Mouse (Mus musculus): ENCODE measurements around the gene Treml1. TPM values are rescaled to one million over a fixed set of nuclear protein-coding genes. Genes with fewer than 3 reads are reported as not detected.

Gene Treml1
- polyA plus RNA-seq, 1 experiment from 2014 or later: 0.39 TPM

DNA sequence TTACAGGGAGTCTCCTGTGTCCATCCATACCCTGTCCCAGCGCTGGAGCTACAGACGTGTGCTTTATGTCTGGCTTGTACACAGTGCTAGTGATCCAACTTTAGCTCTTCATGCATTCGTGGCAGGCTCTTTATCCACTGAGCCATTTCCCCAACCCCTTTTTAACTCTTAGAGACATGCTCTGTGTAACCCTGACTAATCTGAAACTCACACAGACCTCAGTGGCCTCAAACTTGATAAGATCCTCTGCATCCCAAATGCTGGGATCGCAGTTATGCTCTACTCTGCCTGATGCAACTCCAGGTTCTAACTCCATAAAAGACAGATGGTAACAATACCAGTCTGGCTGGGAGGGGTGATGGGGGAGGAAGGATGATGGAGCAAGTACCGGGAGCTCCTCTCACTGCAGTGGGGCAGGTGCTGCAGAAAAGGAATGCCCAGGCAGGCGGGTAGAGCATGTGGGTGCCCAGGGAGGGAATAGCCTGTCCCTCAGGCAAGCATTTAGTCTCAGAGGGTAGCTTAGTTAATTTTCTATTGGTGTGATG is 3.8 kb downstream of the Treml1 start:
- no peak overlapping the region for H3K9ac ChIP-seq (ENCODE audit: low read depth, low read length)
- 78% methylated on average over 6 of the region's 6 CpGs for WGBS
- no peaks in the 10 kb centered on the region for H3K9me3 ChIP-seq (replicated peaks; ENCODE audit: control insufficient read depth, low read length, poor library complexity, severe bottlenecking)

DNA sequence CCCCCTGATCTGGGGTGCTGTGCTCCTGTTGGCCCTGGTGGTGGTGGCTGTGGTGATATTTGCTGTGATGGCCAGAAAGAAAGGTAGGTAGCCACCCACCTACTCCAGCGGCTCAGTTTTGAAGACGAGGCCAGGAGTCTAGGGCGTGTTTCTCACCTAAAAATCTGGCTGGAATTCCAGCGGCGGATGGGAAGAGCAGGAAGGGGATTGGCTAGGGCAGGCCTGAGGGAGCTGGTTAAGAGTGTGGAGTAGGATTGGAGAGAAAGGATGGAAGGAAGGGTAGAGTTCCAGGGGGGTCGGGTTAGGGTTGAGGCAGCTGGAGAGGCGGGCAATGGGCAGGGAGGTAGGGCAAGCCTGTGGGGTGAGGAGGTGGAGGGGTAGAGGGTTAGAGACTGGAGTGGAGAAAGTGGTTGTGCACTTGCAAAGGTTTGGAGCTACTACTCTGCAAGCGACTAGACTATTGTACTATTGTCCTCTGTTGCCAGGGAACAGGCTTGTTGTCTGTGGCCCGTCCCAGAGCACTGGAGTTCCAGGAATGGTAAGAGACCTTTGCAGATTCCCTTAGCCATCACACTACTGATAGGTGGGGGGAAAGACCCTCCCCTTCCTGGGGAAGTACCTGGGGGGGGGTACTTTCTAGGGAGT is 5.9 kb downstream of the Treml1 start:
- Histone ChIP-seq H3K9me3 (replicated peaks; ENCODE audit: control insufficient read depth, low read length, poor library complexity, severe bottlenecking) (no peaks in the 10 kb centered on the region), H3K4me2 (ENCODE audit: low read length) (no peak overlapping the region), H3K27me3 (ENCODE audit: control insufficient read depth, insufficient read depth, low read depth, low read length) (no peaks in the 10 kb centered on the region), H3K4me1 (ENCODE audit: control insufficient read depth, insufficient read depth, low read length) (no peaks in the 10 kb centered on the region), H3K36me3 (ENCODE audit: control insufficient read depth, insufficient read depth, low read length) (no peaks in the 10 kb centered on the region), H3K4me3 (ENCODE audit: low read depth, low read length) (no peak overlapping the region), H3K27ac (ENCODE audit: low read length) (no peak overlapping the region), H3K9ac (ENCODE audit: low read depth, low read length) (no peak overlapping the region)
- 74% methylated on average over 9 of the region's 9 CpGs for WGBS
- ATAC-seq: no peak

More for the DNA sequence above, 3.8 kb downstream of the Treml1 start:
- H3K36me3 ChIP-seq (ENCODE audit: control insufficient read depth, insufficient read depth, low read length): no peaks in the 10 kb centered on the region
- ATAC-seq: no peak; the same call in 1 of the 2 replicates
- no peak overlapping the region for H3K4me3 ChIP-seq (ENCODE audit: low read depth, low read length)
- H3K4me1 ChIP-seq (ENCODE audit: control insufficient read depth, insufficient read depth, low read length): no peaks in the 10 kb centered on the region
- no peak overlapping the region for H3K4me2 ChIP-seq (ENCODE audit: low read length)
- H3K27me3 ChIP-seq (ENCODE audit: control insufficient read depth, insufficient read depth, low read depth, low read length): no peaks in the 10 kb centered on the region
- H3K27ac ChIP-seq (ENCODE audit: low read length): no peak overlapping the region

DNA sequence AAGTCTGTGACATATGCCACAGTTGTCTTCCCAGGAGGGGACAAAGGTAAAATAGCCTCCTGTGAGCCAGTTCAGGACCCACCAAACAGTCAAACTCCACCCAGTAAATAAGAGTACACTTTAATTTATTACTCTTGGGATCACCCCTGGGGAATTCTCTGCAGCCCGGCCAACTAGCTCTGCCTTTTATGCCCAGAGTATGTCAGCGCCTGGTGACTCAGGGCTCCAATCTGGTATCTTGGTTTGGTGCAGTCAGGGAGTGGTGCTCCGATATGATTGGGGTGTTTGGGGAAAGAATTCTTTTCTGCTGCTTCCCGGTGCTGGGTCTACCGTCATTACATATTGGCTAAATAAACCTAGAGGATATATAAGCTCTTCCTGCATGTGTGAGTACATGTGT is 7.1 kb downstream of the Treml1 start:
- no peak overlapping the region for H3K4me2 ChIP-seq (ENCODE audit: low read length)
- no peak for ATAC-seq
- H3K4me1 ChIP-seq (ENCODE audit: control insufficient read depth, insufficient read depth, low read length): no peaks in the 10 kb centered on the region
- no peaks in the 10 kb centered on the region for H3K9me3 ChIP-seq (replicated peaks; ENCODE audit: control insufficient read depth, low read length, poor library complexity, severe bottlenecking)
- no peak overlapping the region for H3K27ac ChIP-seq (ENCODE audit: low read length)
- no peak overlapping the region for H3K9ac ChIP-seq (ENCODE audit: low read depth, low read length)
- no peaks in the 10 kb centered on the region for H3K36me3 ChIP-seq (ENCODE audit: control insufficient read depth, insufficient read depth, low read length)
- 91% methylated on average over 5 of the region's 5 CpGs for WGBS
- H3K4me3 ChIP-seq (ENCODE audit: low read depth, low read length): no peak overlapping the region
- H3K27me3 ChIP-seq (ENCODE audit: control insufficient read depth, insufficient read depth, low read depth, low read length): no peaks in the 10 kb centered on the region

- Histone ChIP-seq H3K4me2 (ENCODE audit: low read length) (no peak overlapping the region), H3K36me3 (ENCODE audit: control insufficient read depth, insufficient read depth, low read length) (no peaks in the 10 kb centered on the region), H3K9ac (ENCODE audit: low read depth, low read length) (no peak overlapping the region), H3K27me3 (ENCODE audit: control insufficient read depth, insufficient read depth, low read depth, low read length) (no peaks in the 10 kb centered on the region), H3K9me3 (replicated peaks; ENCODE audit: control insufficient read depth, low read length, poor library complexity, severe bottlenecking) (no peaks in the 10 kb centered on the region), H3K4me1 (ENCODE audit: control insufficient read depth, insufficient read depth, low read length) (no peaks in the 10 kb centered on the region), H3K4me3 (ENCODE audit: low read depth, low read length) (no peak overlapping the region), H3K27ac (ENCODE audit: low read length) (no peak overlapping the region)
- no peak for ATAC-seq
Observed at GRCm38 (mm10) chr17:48371621-48372020, 11.9 kb downstream of the Treml1 start.

GRCm38 (mm10) chr17:48372987-48373386 is 13.3 kb downstream of the Treml1 start:
- no peaks in the 10 kb centered on the region for H3K4me1 ChIP-seq (ENCODE audit: control insufficient read depth, insufficient read depth, low read length)
- H3K4me2 ChIP-seq (ENCODE audit: low read length): no peak overlapping the region
- no peak overlapping the region for H3K9ac ChIP-seq (ENCODE audit: low read depth, low read length)
- H3K27me3 ChIP-seq (ENCODE audit: control insufficient read depth, insufficient read depth, low read depth, low read length): no peaks in the 10 kb centered on the region
- no peak overlapping the region for H3K27ac ChIP-seq (ENCODE audit: low read length)
- no peaks in the 10 kb centered on the region for H3K36me3 ChIP-seq (ENCODE audit: control insufficient read depth, insufficient read depth, low read length)
- H3K9me3 ChIP-seq (replicated peaks; ENCODE audit: control insufficient read depth, low read length, poor library complexity, severe bottlenecking): no peaks in the 10 kb centered on the region
- no peak for ATAC-seq
- 81% methylated on average over 8 of the region's 8 CpGs for WGBS
- H3K4me3 ChIP-seq (ENCODE audit: low read depth, low read length): no peak overlapping the region

DNA sequence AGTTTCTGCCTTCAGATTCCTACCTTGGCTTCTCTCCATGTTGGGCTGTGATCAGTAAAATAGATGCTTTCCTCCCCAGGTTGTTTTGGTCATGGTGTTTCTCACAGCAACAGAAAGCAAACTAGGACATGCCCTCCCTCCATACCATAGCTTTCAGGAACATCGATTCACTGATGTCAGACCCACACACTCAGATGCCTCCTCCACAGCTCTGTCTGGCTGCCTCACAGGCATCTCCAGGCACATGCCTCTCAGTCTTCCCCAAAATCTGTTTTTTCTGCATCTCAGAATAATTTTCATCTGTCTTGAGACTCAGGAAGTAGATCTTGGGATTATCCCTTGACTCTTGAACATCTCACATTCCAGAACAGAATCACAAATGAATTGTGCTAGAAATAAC is 16.4 kb downstream of the Treml1 start:
- Histone ChIP-seq H3K27ac (ENCODE audit: low read length) (no peak overlapping the region), H3K9ac (ENCODE audit: low read depth, low read length) (no peak overlapping the region), H3K36me3 (ENCODE audit: control insufficient read depth, insufficient read depth, low read length) (no peaks in the 10 kb centered on the region), H3K27me3 (ENCODE audit: control insufficient read depth, insufficient read depth, low read depth, low read length) (no peaks in the 10 kb centered on the region), H3K4me2 (ENCODE audit: low read length) (no peak overlapping the region), H3K4me1 (ENCODE audit: control insufficient read depth, insufficient read depth, low read length) (no peaks in the 10 kb centered on the region), H3K9me3 (replicated peaks; ENCODE audit: control insufficient read depth, low read length, poor library complexity, severe bottlenecking) (no peaks in the 10 kb centered on the region), H3K4me3 (ENCODE audit: low read depth, low read length) (no peak overlapping the region)
- no peak for ATAC-seq
- WGBS: 97% methylated on average over 1 of the region's 1 CpGs

GRCm38 (mm10) chr17:48379050-48379449 is 19.3 kb downstream of the Treml1 start:
- no peak overlapping the region for H3K4me2 ChIP-seq (ENCODE audit: low read length)
- H3K4me3 ChIP-seq (ENCODE audit: low read depth, low read length): no peak overlapping the region
- ATAC-seq: no peak
- no peaks in the 10 kb centered on the region for H3K36me3 ChIP-seq (ENCODE audit: control insufficient read depth, insufficient read depth, low read length)
- no peaks in the 10 kb centered on the region for H3K4me1 ChIP-seq (ENCODE audit: control insufficient read depth, insufficient read depth, low read length)
- H3K9ac ChIP-seq (ENCODE audit: low read depth, low read length): no peak overlapping the region
- H3K27me3 ChIP-seq (ENCODE audit: control insufficient read depth, insufficient read depth, low read depth, low read length): no peaks in the 10 kb centered on the region
- H3K9me3 ChIP-seq (replicated peaks; ENCODE audit: control insufficient read depth, low read length, poor library complexity, severe bottlenecking): no peaks in the 10 kb centered on the region
- H3K27ac ChIP-seq (ENCODE audit: low read length): no peak overlapping the region

- H3K27ac ChIP-seq (ENCODE audit: low read length): no peak overlapping the region
- no peaks in the 10 kb centered on the region for H3K9me3 ChIP-seq (replicated peaks; ENCODE audit: control insufficient read depth, low read length, poor library complexity, severe bottlenecking)
- H3K9ac ChIP-seq (ENCODE audit: low read depth, low read length): no peak overlapping the region
- WGBS: 83% methylated on average over 2 of the region's 2 CpGs
- peaks cover 20% of the 10 kb centered on the region for H3K36me3 ChIP-seq (ENCODE audit: control insufficient read depth, insufficient read depth, low read length)
- ATAC-seq: no peak
- no peak overlapping the region for H3K4me3 ChIP-seq (ENCODE audit: low read depth, low read length)
- H3K4me2 ChIP-seq (ENCODE audit: low read length): no peak overlapping the region
- H3K4me1 ChIP-seq (ENCODE audit: control insufficient read depth, insufficient read depth, low read length): no peaks in the 10 kb centered on the region
- H3K27me3 ChIP-seq (ENCODE audit: control insufficient read depth, insufficient read depth, low read depth, low read length): no peaks in the 10 kb centered on the region
Observed at GRCm38 (mm10) chr17:48385786-48386461, 26.2 kb downstream of the Treml1 start.

DNA sequence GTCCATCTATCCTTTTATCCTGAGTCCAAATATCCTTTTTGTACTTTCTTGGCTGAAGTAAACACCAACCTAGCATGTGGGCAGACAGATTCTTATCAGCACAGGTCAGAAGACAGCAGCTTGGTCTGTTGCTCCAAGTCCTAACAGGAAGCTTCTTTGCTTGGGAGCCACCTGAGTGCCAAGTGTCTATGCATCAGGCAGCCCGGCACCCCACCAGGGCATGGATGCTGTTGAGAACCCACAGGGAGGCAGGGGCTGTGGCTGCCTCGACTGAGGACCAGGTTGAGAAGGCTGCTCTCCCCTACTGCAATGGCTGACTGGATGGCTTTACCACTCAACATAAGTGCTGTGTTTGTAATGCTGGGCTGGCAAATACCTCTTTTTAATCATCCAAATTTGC is 28.9 kb downstream of the Treml1 start:
- Histone ChIP-seq H3K27ac (ENCODE audit: low read length) (no peak overlapping the region), H3K4me1 (ENCODE audit: control insufficient read depth, insufficient read depth, low read length) (no peaks in the 10 kb centered on the region), H3K9ac (ENCODE audit: low read depth, low read length) (no peak overlapping the region), H3K9me3 (replicated peaks; ENCODE audit: control insufficient read depth, low read length, poor library complexity, severe bottlenecking) (no peaks in the 10 kb centered on the region), H3K4me3 (ENCODE audit: low read depth, low read length) (no peak overlapping the region), H3K27me3 (ENCODE audit: control insufficient read depth, insufficient read depth, low read depth, low read length) (no peaks in the 10 kb centered on the region), H3K4me2 (ENCODE audit: low read length) (no peak overlapping the region), H3K36me3 (ENCODE audit: control insufficient read depth, insufficient read depth, low read length) (peaks cover 37% of the 10 kb centered on the region)
- no peak for ATAC-seq
- 87% methylated on average over 2 of the region's 2 CpGs for WGBS

Data from midbrain, embryonic 16.5 days (tissue).